Mouse (Mus musculus): Measurements from ENCODE around the gene Scp2d1.

DNA sequence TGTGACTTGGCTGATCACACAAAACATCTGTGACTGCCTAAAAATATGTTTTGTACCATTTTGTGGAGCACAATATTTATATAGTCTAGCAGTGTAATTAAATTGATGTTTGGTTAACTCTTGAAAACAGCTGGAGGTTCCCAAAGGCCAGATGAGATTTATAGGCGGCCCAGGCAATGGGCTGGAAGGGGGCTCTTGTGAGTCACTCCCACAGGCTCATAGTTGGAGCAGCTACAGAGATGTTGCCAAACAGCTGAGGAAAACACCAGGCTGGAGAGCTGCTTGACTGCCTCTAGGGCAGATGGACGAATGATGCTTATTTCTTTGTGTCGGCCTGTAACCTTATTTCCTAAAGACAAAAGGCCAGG is 13.8 kb downstream of the Scp2d1 start:
- no peak for TF ChIP-seq BHLHE40 (IDR thresholded peaks at IDR 0.05; ENCODE audit: borderline replicate concordance, low read depth, low read length)
- no peak for TF ChIP-seq CTCF (IDR thresholded peaks at IDR 0.05 in 2 of 3, conservative IDR thresholded peaks at IDR 0.05 in 1 of 3; ENCODE audit: control insufficient read depth in 1 of 3, insufficient read depth in 1 of 3, low read depth in 2 of 3, low read length in 3 of 3, poor library complexity in 1 of 3, severe bottlenecking in 1 of 3)
- no peak for TF ChIP-seq ELF1 (IDR thresholded peaks at IDR 0.05; ENCODE audit: low read depth, low read length)
- no peak for TF ChIP-seq USF2 (IDR thresholded peaks at IDR 0.05; ENCODE audit: borderline replicate concordance in 1 of 2, insufficient read depth in 1 of 2, low read depth in 1 of 2, low read length in 2 of 2)
- no peak for TF ChIP-seq ZNF384 (IDR thresholded peaks at IDR 0.05; ENCODE audit: low read depth, low read length)
- TF ChIP-seq SMC3 (IDR thresholded peaks at IDR 0.05; ENCODE audit: low read depth, low read length): no peak
- no peak for TF ChIP-seq MAX (IDR thresholded peaks at IDR 0.05; ENCODE audit: low read length)
- TF ChIP-seq ZC3H11A (IDR thresholded peaks at IDR 0.05; ENCODE audit: low read depth, low read length): no peak
- no peak for TF ChIP-seq CHD1 (IDR thresholded peaks at IDR 0.05; ENCODE audit: low read depth, low read length)
- no peak for TF ChIP-seq E2F4 (IDR thresholded peaks at IDR 0.05; ENCODE audit: borderline replicate concordance, low read depth, low read length)
- TF ChIP-seq POLR2A (IDR thresholded peaks at IDR 0.05; ENCODE audit: control insufficient read depth in 1 of 2, insufficient read depth in 1 of 2, low read depth in 1 of 2, low read length in 2 of 2, poor library complexity in 1 of 2): no peak
- TF ChIP-seq POLR2AphosphoS5 (IDR thresholded peaks at IDR 0.05; ENCODE audit: borderline replicate concordance, low read depth, low read length): no peak
- TF ChIP-seq ETS1 (IDR thresholded peaks at IDR 0.05; ENCODE audit: low read depth, low read length): no peak
- no peak for TF ChIP-seq NRF1 (IDR thresholded peaks at IDR 0.05; ENCODE audit: insufficient read depth, low read depth, low read length, poor library complexity, severe bottlenecking)
